Mouse (Mus musculus) central nervous system, embryonic 18 days (tissue): ENCODE results near the gene Nipal1. TPM values are rescaled to one million over a fixed set of nuclear protein-coding genes. Genes with fewer than 3 reads are reported as not detected.

ENCODE experiments used
- polyA plus RNA-seq: library from polyadenylated mRNA; depleted of rRNA; stranded (reverse); fragments of >200 nt; gene quantifications from 2 replicates; pipeline ENCODE4 v1.2.3, GENCODE M21; 2012; rRNA removed

Nipal1 gene
- polyA plus RNA-seq: 0.17 and 0.84 TPM in 2 replicates

DNA sequence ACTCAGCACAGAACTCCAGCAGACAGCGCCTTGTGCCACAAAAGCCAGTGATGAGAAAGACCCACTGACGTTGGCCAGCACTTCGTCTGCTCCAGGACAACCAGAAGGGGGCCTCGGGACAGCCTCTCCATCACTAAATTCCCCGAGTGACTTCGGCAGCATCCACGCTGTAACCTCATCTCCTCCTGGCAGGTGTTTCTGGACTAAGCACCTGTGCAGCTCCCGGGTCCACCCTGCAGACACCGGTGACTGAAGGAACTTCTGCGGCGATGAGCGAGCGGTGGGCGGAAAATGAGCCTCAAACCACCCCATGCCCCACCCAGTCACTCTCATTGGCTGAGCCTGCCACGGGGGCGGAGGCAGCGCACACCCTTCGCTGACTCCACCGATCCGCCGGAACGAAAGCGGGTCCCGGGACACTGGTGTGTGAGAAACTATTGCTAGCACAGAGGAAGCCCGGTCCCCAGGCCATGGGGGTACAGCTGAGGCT lies at the start of gene Nipal1:
TSS of gene Nipal1 (plus strand) at position 378 of the 490 bp plus-strand sequence.

DNA sequence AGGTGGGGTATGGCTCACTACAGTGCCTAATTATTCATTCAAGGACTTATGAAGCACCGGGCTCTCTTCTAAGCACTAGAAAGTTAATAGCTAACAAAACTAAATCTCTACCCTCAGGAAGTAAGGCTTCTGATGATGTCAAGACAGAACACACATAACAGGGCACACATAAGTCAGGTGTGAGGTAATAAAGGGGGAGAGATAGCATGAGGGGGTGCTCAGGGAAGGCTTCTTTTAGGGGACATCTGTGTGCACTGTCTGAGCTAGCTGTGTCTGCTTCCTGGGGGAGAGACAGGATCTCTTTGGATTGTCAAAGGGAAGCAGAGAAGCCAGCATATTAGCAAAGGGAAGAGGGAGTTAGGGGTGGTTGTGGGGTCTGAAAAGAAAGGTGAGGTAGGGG lies 3.4 kb upstream of the Nipal1 start, which contains the start of gene Cnga1:
TSS of gene Cnga1 (minus strand) at position 101 of the 400 bp plus-strand sequence.

Other genes starting within 250 kb of the Nipal1 start
- gene Corin, start 143.3 kb upstream of the Nipal1 start, polyA plus RNA-seq: 0.43 and 0.56 TPM in 2 replicates
- gene Nfxl1, start 88.1 kb upstream of the Nipal1 start, polyA plus RNA-seq: 14.9 and 15.3 TPM in 2 replicates
- gene Zar1, start 66.5 kb upstream of the Nipal1 start, polyA plus RNA-seq: 2.3 and 2.8 TPM in 2 replicates
- 2.8 and 3.5 TPM in 2 replicates for gene Gm5868, start 60.2 kb upstream of the Nipal1 start, polyA plus RNA-seq
- not detected in 2 replicates for gene Cnga1, start 3.5 kb upstream of the Nipal1 start, polyA plus RNA-seq
- gene Txk, start 105.0 kb downstream of the Nipal1 start, polyA plus RNA-seq: 0.08 and 0.09 TPM in 2 replicates
- 3.7 and 4.1 TPM in 2 replicates for gene Tec, start 220.7 kb downstream of the Nipal1 start, polyA plus RNA-seq